ENCODE assay signal across 2 mouse cellular contexts in genomic region chr4:153875036-153875435, GRCm38 (mm10).
DNase-seq lines count a peak whose midpoint lies in the region.

No protein-coding gene starts in this region.

- peak; percentile 66 for DNase-seq in R1 (ENCODE audit: low read depth, low spot score)
- DNase-seq in heart, adult 11 months = peak; percentile 65
